Mouse (Mus musculus) spleen, adult 2 months (tissue): Measurements from ENCODE around the gene Apbb2.

Experiments used
- CTCF ChIP-seq: fragments of 200-500 bp; IDR thresholded peaks from 2 replicates; pipeline ENCODE4 v1.5.1; 2011; ENCODE audit warnings: mild to moderate bottlenecking, inconsistent platforms; ENCODE audit not compliant: insufficient read depth, insufficient read length, insufficient replicate concordance; ENCODE audit errors: extremely low read depth
- POLR2A ChIP-seq: fragments of 200-500 bp; IDR thresholded peaks from 2 replicates; pipeline ENCODE4 v1.6.1; 2011; ENCODE audit warnings: low read depth, low read length, inconsistent platforms

DNA sequence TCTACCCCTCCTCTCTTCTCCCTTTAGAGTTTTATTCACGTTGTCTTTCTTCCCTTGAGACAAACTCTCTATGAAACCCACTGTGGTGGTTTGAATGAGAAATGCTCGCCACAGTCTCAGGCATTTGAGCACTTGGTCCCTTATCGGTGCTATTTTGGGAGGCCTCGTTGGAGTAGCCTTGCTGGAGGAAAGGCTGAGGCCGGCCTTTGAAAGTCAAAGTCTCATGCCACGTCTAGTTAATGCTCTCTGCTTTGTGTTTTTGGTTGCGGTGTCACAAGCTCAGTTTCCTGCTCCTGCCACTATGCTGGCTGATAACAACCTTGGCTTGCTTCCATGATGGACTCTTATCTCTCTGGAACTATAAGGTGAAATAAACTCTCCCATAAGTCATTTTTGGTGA lies 28.9 kb upstream of the Apbb2 start:
- TF ChIP-seq CTCF (no peak), POLR2A (no peak)
